Mouse (Mus musculus): Measurements from ENCODE around the gene Wdr63. TPM values are rescaled to one million over a fixed set of nuclear protein-coding genes. Genes with fewer than 3 reads are reported as not detected.

Gene Wdr63
- polyA plus RNA-seq, 1 experiment: not detected

DNA sequence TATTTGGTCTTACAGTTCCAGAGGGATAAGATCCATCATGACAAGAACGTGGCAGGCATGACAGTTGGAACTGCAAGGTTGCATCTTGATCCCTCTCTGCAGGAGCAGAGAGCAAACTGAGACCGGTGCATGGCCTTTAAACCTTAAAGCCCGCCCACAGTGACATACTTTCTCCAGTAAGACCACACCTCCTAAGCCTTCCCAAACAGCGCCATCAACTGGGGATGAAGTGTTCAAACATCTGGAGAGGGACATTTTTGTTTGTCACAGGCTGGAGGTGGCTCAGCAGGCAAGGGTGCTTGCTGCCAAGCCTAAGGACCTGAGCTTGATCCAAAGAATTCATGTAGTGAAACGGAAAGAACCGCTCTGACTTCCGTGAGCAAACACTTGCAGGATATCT, 83.2 kb downstream of the Wdr63 start:
- H3K27ac ChIP-seq (ENCODE audit: insufficient read depth, low read depth, low read length): no peak overlapping the region
- TF ChIP-seq CTCF (IDR thresholded peaks at IDR 0.05; ENCODE audit: low read depth, low read length) (no peak), POLR2A (IDR thresholded peaks at IDR 0.05; ENCODE audit: borderline replicate concordance, low read depth, low read length) (no peak)
- no peak overlapping the region for H3K4me3 ChIP-seq (ENCODE audit: insufficient read depth, low read length)
- H3K4me1 ChIP-seq (ENCODE audit: control insufficient read depth, insufficient read depth, low read length): no peaks in the 10 kb centered on the region

DNA sequence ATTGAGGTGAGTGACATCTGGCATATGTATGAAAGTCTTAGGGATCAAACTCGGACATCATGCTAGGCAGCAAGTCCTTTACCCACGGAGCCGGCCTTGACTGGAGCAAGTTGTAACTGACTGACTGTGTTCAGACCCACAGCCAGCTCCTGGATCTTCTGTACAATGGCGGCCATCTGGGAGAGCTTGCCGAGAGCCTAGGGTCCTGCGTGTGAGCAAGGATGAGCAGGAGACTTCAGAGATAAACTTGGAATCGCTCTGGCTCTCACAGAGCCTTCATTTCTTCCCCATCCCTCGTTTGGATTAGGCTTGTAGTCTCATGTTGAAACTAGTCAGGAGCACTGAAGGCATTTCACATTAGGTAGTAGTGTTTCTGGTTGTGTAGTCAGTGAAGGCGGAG, 85.7 kb downstream of the Wdr63 start:
- no peak overlapping the region for H3K4me3 ChIP-seq (ENCODE audit: insufficient read depth, low read length)
- H3K27ac ChIP-seq (ENCODE audit: insufficient read depth, low read depth, low read length): no peak overlapping the region
- TF ChIP-seq CTCF (IDR thresholded peaks at IDR 0.05; ENCODE audit: low read depth, low read length) (no peak), POLR2A (IDR thresholded peaks at IDR 0.05; ENCODE audit: borderline replicate concordance, low read depth, low read length) (no peak)
- H3K4me1 ChIP-seq (ENCODE audit: control insufficient read depth, insufficient read depth, low read length): no peaks in the 10 kb centered on the region

DNA sequence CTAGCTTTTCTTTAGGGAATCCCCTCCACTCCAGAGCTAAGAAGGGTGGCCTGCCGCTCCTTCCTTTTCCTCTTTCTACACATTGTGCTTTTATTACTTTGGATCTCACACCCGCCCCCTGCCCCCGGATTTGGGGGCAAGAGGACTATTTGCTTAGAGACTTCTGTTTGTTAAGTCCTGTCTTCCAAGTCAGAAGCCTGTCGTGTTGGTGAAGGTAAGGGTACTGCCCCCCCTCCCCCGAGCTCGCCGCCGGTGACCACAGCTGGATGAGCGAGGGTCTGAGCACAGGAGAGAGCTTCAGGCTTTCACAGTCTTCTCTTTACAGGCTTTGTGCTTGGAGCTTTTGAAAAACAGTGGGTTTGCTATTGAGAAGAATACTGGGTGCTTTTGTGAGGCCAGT, 90.4 kb downstream of the Wdr63 start:
- Histone ChIP-seq H3K4me1 (ENCODE audit: control insufficient read depth, insufficient read depth, low read length) (no peaks in the 10 kb centered on the region), H3K27ac (ENCODE audit: insufficient read depth, low read depth, low read length) (no peak overlapping the region)
- TF ChIP-seq POLR2A (IDR thresholded peaks at IDR 0.05; ENCODE audit: borderline replicate concordance, low read depth, low read length): no peak
- no peak for TF ChIP-seq CTCF (IDR thresholded peaks at IDR 0.05; ENCODE audit: low read depth, low read length)

DNA sequence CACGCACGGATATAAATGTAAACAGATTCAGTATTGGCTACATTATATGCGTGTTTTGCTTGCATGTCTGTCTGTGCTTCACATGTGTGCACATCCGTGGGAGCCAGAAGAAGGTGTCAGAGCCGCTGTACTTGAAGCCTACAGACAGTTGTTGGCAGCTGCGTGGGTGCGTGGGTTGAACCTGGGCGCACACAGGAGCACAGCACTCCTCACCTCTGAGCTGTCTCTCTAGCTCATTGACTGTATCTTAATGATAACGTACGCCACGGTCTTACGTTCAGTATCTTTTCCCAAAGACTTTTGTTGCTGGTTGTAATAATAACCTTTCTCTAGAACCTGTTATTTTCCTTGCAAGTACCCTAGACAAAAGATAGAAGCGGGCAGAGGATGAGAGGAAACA, 91.0 kb downstream of the Wdr63 start:
- no peak overlapping the region for H3K4me3 ChIP-seq (ENCODE audit: insufficient read depth, low read length)
- no peak for TF ChIP-seq CTCF (IDR thresholded peaks at IDR 0.05; ENCODE audit: low read depth, low read length)
- no peak for TF ChIP-seq POLR2A (IDR thresholded peaks at IDR 0.05; ENCODE audit: borderline replicate concordance, low read depth, low read length)
- no peak overlapping the region for H3K27ac ChIP-seq (ENCODE audit: insufficient read depth, low read depth, low read length)
- H3K4me1 ChIP-seq (ENCODE audit: control insufficient read depth, insufficient read depth, low read length): no peaks in the 10 kb centered on the region

More for the DNA sequence above, 90.4 kb downstream of the Wdr63 start:
- no peak overlapping the region for H3K4me3 ChIP-seq (ENCODE audit: insufficient read depth, low read length)

DNA sequence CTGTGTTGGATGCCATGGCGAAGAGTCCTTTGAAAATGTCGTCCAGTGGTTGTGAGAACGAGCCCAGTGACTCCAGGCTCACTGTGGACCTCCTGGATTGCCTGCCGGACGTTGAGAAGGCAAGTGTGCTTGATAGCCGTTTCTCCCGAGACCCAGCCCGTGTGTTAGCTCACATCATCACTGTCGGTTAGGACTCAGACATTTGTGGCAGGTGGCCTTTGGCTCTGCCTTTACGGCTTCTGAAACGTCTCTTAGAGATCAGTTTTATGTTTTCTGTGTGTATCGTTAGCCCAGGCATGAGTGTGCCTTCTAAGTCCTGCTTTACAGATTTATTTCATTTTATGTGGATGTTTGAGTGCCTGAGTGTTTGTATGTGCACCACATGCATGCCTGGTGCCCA, 93.6 kb downstream of the Wdr63 start:
- no peak overlapping the region for H3K4me3 ChIP-seq (ENCODE audit: insufficient read depth, low read length)
- TF ChIP-seq POLR2A (IDR thresholded peaks at IDR 0.05; ENCODE audit: borderline replicate concordance, low read depth, low read length) (no peak), CTCF (IDR thresholded peaks at IDR 0.05; ENCODE audit: low read depth, low read length) (no peak)
- H3K27ac ChIP-seq (ENCODE audit: insufficient read depth, low read depth, low read length): no peak overlapping the region
- H3K4me1 ChIP-seq (ENCODE audit: control insufficient read depth, insufficient read depth, low read length): no peaks in the 10 kb centered on the region

DNA sequence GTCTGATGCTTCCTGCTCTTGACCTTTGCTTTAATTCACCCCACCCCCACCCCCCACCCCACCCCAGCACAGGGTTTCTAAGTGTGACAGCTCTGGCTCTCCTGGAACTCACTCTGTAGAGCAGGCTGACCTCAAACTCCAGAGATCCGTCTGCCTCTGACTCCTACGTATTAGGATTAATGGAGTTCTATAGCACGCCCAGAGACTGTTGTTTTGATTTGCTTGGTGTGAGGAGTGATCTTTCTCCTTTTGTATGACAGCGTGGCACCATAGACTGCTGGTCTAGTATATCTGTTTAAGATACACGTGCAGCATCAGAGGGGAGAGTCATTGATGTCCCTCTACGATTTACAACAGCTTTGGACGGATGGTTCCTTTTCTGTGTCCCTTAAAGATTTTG, 94.4 kb downstream of the Wdr63 start:
- H3K4me1 ChIP-seq (ENCODE audit: control insufficient read depth, insufficient read depth, low read length): no peaks in the 10 kb centered on the region
- no peak overlapping the region for H3K4me3 ChIP-seq (ENCODE audit: insufficient read depth, low read length)
- TF ChIP-seq CTCF (IDR thresholded peaks at IDR 0.05; ENCODE audit: low read depth, low read length) (no peak), POLR2A (IDR thresholded peaks at IDR 0.05; ENCODE audit: borderline replicate concordance, low read depth, low read length) (no peak)

DNA sequence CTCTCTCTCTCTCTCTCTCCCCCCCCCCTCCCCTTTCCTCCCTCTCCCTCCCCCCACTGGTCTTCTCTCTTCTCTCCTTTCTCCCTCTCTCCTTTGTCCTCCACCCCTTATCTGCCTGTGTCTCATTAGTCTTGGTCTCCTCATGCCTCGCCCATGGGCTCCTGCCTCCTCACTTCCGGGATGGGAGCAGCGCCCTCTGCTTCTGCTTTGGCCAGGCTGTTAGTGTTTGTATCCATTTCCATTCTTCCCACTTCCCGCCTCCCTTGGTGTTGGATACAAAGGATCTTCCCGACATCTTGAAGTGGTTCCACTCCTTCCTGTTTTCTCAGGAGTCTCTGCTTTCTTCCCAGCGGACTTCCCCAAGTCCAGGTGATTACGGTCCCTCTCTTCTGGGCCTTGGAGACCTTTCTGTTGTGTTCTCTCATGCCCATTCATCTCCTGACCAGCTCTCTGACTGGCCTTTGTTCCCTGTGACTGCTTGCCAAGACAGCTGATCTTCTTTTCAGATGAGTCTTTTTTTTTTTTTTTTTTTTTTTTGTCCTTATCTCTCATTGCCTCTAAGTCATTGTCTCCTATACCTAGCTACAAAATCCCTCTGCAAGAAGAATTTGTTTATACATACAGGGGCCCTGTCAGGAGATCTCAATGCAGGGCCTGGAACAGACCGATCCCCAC, 96.2 kb downstream of the Wdr63 start:
- H3K4me3 ChIP-seq (ENCODE audit: insufficient read depth, low read length): no peak overlapping the region
- TF ChIP-seq CTCF (IDR thresholded peaks at IDR 0.05; ENCODE audit: low read depth, low read length) (no peak), POLR2A (IDR thresholded peaks at IDR 0.05; ENCODE audit: borderline replicate concordance, low read depth, low read length) (no peak)
- no peaks in the 10 kb centered on the region for H3K4me1 ChIP-seq (ENCODE audit: control insufficient read depth, insufficient read depth, low read length)
- H3K27ac ChIP-seq (ENCODE audit: insufficient read depth, low read depth, low read length): no peak overlapping the region

More for the DNA sequence above, 94.4 kb downstream of the Wdr63 start:
- H3K27ac ChIP-seq (ENCODE audit: insufficient read depth, low read depth, low read length): no peak overlapping the region

DNA sequence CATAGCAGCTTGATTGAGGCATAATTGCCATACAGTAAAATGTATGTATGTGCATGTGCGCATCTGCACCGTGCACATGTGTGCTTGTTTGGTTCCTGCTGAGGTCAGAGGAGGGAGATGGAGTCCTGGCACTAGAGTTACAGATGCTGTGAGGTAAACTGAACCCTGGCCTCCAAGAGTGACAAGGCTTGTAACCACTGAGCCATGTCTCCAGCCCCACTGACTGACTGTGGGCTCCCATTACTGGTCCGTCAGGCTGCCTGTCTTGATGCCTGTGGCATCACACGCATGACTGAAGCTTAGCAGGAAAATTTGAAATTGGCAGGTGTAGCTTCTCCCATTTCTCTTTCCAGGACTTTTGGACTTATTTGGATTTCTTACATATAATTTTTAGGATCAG, 97.2 kb downstream of the Wdr63 start:
- TF ChIP-seq CTCF (IDR thresholded peaks at IDR 0.05; ENCODE audit: low read depth, low read length) (no peak), POLR2A (IDR thresholded peaks at IDR 0.05; ENCODE audit: borderline replicate concordance, low read depth, low read length) (no peak)
- no peak overlapping the region for H3K4me3 ChIP-seq (ENCODE audit: insufficient read depth, low read length)
- no peak overlapping the region for H3K27ac ChIP-seq (ENCODE audit: insufficient read depth, low read depth, low read length)
- no peaks in the 10 kb centered on the region for H3K4me1 ChIP-seq (ENCODE audit: control insufficient read depth, insufficient read depth, low read length)

DNA sequence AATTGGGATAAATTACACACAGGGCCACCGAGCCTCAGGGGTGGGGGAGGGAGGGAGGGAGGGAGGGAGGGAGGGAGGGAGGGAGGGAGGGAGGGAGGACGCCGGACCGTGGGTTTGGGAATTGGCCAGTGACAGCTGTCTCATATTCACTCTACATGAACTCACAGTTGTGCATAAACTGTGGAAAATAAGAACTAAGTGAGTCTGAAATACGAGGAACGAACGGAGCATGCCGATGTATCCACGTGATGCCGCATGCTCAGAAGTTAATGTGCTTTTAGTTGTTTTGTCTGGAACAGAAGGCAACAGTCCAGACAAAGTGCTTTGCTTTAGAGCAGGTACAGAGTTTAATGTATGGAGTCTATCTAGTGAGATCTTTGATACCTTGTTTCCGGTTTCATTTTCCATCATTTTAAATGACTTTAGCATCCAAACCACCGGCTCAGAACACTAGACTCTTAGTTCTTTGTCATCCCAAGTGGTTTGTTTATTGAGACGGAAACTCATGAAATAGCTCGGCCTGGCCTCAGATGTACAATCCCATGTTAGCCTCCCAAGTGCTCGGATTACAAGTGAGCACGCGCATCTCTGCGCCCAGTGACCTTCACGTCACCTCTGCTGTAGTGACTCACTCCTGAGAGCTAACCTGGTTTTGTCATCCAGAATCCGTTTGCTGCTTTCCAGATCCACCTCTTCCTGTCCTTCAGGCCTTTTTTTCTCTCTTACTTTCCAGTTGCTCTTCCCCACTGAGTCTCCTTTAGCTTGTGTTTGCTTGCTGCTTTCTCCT, 97.9 kb downstream of the Wdr63 start:
- no peak for TF ChIP-seq CTCF (IDR thresholded peaks at IDR 0.05; ENCODE audit: low read depth, low read length)
- no peak for TF ChIP-seq POLR2A (IDR thresholded peaks at IDR 0.05; ENCODE audit: borderline replicate concordance, low read depth, low read length)
- H3K27ac ChIP-seq (ENCODE audit: insufficient read depth, low read depth, low read length): no peak overlapping the region

DNA sequence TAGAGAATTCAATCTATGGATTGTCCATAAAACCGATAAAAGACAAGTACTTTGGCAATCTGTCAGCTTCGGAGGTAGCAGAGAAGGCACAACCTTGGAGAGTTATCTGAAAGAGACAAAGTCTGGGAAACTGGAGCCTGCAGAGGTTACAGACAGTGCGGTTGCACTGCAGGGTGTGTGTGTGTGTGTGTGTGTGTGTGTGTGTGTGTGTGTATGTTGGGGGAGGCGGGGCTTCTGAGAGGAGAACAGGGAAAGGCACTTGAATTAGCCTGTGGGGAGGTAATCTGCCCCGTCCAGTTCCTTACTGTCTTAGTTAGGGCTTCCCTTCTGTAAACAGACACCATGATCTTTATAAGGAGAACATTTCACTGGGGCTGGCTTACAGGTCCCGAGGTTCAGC, 100.1 kb downstream of the Wdr63 start:
- Histone ChIP-seq H3K4me1 (ENCODE audit: control insufficient read depth, insufficient read depth, low read length) (no peaks in the 10 kb centered on the region), H3K27ac (ENCODE audit: insufficient read depth, low read depth, low read length) (no peak overlapping the region), H3K4me3 (ENCODE audit: insufficient read depth, low read length) (no peak overlapping the region)
- TF ChIP-seq POLR2A (IDR thresholded peaks at IDR 0.05; ENCODE audit: borderline replicate concordance, low read depth, low read length): no peak

More for the DNA sequence above, 97.9 kb downstream of the Wdr63 start:
- Histone ChIP-seq H3K4me3 (ENCODE audit: insufficient read depth, low read length) (no peak overlapping the region), H3K4me1 (ENCODE audit: control insufficient read depth, insufficient read depth, low read length) (no peaks in the 10 kb centered on the region)
